Mouse (Mus musculus): Measurements from ENCODE around the gene Gm21083.
"Not testable (repeated sequence)": the region's sequence is repeated elsewhere in the genome, so short reads cannot be mapped to it uniquely, and the experiment has no call there.

GRCm38 (mm10) chr5:15549606-15550005 is 27.5 kb upstream of the Gm21083 start:
- not testable (repeated sequence) for TF ChIP-seq CTCF (IDR thresholded peaks at IDR 0.05; ENCODE audit: control insufficient read depth, insufficient read depth, low read length); POLR2A (IDR thresholded peaks at IDR 0.05; ENCODE audit: borderline replicate concordance, control insufficient read depth, low read depth, low read length)
